Mouse (Mus musculus) forelimb bud, embryonic 11.5 days (tissue): Measurements from ENCODE around the gene Rbmx.

ENCODE experiments used
- DNase-seq: peaks from one replicate; pipeline ENCODE4 v3.0.0-alpha.2; 2012; ENCODE audit warnings: low read depth, low spot score

Gene Rbmx

GRCm38 (mm10) chrX:57392367-57393246 lies at the start of gene Rbmx:
Gene Rbmx (minus strand): TSS chrX:57393036.
- DNase-seq, result peak; percentile 92

- no peak for DNase-seq
Observed at GRCm38 (mm10) chrX:57433897-57434296, 41.1 kb upstream of the Rbmx start.

GRCm38 (mm10) chrX:57431610-57432009 lies 38.8 kb upstream of the Rbmx start:
- peak; percentile 21 for DNase-seq

DNA sequence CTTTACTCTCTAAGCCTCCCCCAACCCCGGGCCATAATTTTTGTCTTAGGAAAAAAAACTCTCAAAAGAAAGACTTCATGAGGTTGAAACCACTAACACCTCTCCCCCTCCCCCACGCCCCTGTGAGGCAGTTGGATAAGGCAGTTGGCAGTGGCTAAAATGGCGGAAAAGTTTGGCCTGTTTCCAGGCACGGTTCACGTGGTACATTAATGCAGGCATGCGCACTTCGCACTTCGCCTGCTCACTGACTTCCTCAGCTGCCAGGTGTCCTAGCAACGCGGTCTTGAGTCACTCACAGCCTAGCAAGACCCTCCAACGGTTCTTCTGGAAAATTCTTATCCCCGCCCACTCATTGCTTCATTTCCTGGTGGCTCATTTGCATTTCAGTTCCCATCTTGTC lies 15.9 kb upstream of the Rbmx start, which contains the start of gene Gm364:
Gm364 (plus strand) TSS at position 386 of the 400 bp plus-strand sequence.
- DNase-seq, result no peak

- DNase-seq, result peak; percentile 34
Observed at GRCm38 (mm10) chrX:57403651-57404050, 10.8 kb upstream of the Rbmx start.

GRCm38 (mm10) chrX:57401388-57401787 lies 8.6 kb upstream of the Rbmx start:
- no peak for DNase-seq

- peak; percentile 10 for DNase-seq
Observed at GRCm38 (mm10) chrX:57393412-57393811, 576 bp upstream of the Rbmx start.

DNA sequence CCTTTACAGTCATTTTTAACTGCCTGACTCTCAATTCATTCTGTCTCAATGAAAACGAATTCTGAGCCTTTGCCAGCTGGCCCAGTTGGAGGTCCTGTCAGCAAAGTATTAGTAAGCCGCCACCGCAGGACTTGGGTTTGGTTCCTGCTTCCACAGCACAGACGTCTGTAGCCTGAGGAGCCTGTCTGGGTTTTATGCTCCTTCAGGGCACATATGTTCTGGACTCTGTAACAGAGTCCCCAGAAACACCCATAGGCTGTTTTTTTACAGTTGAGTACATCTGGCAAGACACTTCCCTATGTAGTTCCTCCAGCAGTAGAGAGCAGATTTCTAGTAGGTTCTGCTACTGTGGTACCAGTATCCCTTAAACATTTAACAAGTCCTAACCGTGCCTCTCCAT lies 11.9 kb downstream of the Rbmx start:
- DNase-seq, result no peak

DNA sequence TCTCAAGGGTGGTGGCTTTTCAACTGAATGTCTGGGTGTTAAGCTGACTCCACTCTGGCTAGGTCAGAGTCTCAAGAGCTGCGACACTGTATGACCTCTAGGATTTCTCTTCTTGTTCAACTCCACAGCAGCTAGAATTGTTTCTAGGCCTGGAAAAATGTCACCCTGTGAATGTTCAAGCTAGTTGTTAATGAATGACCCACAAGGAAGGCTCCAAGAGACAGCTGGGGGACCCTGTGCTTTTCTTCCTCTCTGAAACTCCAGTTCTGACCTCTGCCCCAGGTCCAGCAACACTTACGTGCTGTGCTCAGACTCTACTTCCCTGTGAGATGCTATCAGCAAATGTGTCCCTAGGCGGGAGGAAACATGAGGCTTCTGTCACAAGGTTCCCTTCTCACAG lies 14.3 kb downstream of the Rbmx start:
- DNase-seq, result no peak

GRCm38 (mm10) chrX:57377096-57377495 lies 15.7 kb downstream of the Rbmx start:
- no peak for DNase-seq

GRCm38 (mm10) chrX:57374029-57374428 lies 18.8 kb downstream of the Rbmx start:
- no peak for DNase-seq

GRCm38 (mm10) chrX:57373543-57373942 lies 19.3 kb downstream of the Rbmx start:
- DNase-seq, result no peak

DNA sequence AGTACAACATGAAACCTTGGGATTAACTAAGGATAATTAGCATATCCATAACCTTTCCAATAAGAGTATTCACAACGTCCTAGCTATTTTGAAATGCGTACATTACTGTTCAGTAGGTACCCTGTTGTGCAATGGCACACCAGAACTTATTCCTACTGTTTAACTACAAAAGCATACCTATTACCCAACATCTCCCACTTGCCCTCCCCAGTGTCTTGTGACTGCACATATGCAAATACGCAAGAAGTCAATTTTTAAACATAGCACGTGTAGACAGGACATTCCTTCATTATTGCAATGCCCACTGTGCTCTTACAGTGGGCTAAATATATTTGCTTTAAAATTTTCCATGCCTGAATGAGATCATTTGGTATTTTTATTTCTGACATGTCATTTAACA lies 19.9 kb downstream of the Rbmx start:
- no peak for DNase-seq

GRCm38 (mm10) chrX:57364891-57365569 lies 27.8 kb downstream of the Rbmx start:
- DNase-seq, result no peak

GRCm38 (mm10) chrX:57359316-57359715 lies 33.5 kb downstream of the Rbmx start:
- no peak for DNase-seq

- no peak for DNase-seq
Observed at GRCm38 (mm10) chrX:57339220-57339619, 53.6 kb downstream of the Rbmx start.

DNA sequence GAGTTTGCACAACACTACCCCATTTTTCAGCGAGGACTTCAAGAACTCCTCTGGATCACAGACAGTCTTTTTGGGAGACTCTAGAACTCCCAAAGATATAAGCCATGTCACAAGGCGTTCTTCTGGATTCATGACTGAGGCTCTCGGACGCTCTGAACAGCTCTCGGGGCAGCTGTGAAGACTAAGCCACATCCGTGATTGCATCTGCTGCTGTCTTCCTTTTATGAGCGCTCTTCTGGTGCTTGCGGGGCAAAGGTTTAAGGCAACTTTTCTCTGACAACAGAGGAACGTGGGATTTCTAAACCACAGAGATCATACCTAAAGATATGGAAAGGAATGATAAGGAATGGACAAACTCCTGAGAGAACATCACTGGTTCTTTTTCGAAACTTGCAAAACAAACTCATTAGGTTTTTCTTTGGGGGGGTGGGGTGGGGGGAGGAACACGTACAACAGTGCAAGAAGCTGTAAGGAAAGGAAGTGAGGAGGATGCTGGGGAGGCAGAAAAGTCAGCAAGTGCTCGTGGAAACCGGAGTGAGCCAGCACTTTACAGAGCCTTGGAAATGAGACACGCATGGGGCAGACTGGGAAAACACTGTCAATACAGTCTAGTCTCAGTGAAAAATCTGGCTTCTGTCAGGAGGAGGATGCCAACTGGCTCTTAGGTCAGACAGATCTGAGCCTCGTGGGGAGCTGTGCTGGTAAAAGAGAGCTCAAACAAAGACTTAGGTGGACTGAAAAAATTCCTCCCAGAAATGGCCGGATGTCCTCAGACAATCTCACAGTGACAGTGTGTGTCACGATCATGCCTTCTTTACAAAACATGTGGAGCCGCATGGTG lies 54.2 kb downstream of the Rbmx start, which contains the start of gene Arhgef6:
Arhgef6 (minus strand) TSS at position 359 of the 841 bp plus-strand sequence.
- DNase-seq, result no peak

- DNase-seq, result no peak
Observed at GRCm38 (mm10) chrX:57337582-57337981, 55.3 kb downstream of the Rbmx start.

DNA sequence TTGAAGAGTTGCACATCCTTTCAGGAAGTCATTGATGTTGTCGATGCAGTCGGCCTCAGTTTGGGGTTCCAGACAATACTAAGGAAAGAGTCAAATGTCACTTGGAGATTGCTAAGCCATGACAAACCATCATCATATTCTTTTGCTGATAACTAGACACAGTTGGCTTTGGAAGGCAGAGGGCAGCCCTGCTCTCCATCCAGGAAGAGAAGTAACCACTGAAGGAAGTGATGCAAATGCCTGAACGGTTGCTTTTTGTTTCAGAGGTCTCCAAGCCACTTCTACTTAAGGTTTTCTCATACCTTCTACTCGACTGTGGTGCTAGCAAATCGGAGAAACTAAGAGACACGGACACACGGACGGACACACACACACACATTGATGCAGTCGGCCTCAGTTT lies 55.9 kb downstream of the Rbmx start:
- DNase-seq, result no peak

DNA sequence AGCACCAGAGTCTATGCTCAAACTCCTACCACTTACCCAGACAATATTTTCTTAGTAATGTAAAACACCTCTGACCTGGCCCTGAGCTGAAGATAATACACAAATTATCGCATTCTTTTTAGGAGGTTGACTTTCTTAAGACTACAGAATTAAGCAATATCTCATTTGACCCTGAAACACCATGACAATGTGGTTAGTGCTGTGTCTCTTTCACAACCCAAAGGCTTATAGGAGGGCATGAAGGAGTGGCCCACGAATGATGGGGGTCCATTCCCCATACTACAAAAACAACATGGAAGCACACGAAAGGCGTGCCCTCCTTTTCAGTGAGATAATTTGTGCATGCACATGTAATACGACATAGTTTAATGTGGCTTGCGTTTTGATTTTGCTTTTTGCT lies 57.5 kb downstream of the Rbmx start:
- no peak for DNase-seq
